Mouse (Mus musculus) neutrophil, adult 83 days (primary cell): Measurements from ENCODE around the gene Gstt1. TPM values are rescaled to one million over a fixed set of nuclear protein-coding genes. Genes with fewer than 3 reads are reported as not detected.

ENCODE experiments used
- total RNA-seq, 2 experiments: library from RNA; stranded (reverse); gene quantifications; one replicate each; pipeline ENCODE4 v1.2.4; 2023

The Gstt1 gene
- 1 to 10 TPM; 3.3 to 3.7 TPM for total RNA-seq

GRCm38 (mm10) chr10:75798176-75798696, at the start of gene Gstt1:
Gstt1 (minus strand) TSS chr10:75798584.

GRCm38 (mm10) chr10:75837248-75837759, 38.9 kb upstream of the Gstt1 start, which contains the start of gene Gstt2:
Gstt2 (minus strand) TSS chr10:75837424.

GRCm38 (mm10) chr10:75822443-75822842, 24.1 kb upstream of the Gstt1 start, which contains the start of gene Gstt4:
Gstt4 (minus strand) TSS chr10:75822543.

GRCm38 (mm10) chr10:75780769-75781578, 17.4 kb downstream of the Gstt1 start, which contains the start of the genes Gm20441 and Gstt3:
Gm20441 (minus strand) TSS chr10:75780954.
Gstt3 (minus strand) TSS chr10:75781414.

GRCm38 (mm10) chr10:75772795-75773664, 25.4 kb downstream of the Gstt1 start, which contains the start of gene Ddt:
Ddt (minus strand) TSS chr10:75773414.

GRCm38 (mm10) chr10:75763682-75764518, 34.5 kb downstream of the Gstt1 start, which contains the start of gene Cabin1:
Cabin1 (minus strand) TSS chr10:75764341.

Other genes with a start within 250 kb of the Gstt1 start
- 1 to 10 TPM; 3.4 to 3.5 TPM for gene Lrrc75b, start 238.3 kb downstream of the Gstt1 start, total RNA-seq
- 1 to 10 TPM; 7.9 to 9.8 TPM for gene Ggt1, start 237.0 kb downstream of the Gstt1 start, total RNA-seq
- 10 to 100 TPM; 28.1 to 30.1 TPM for gene Ggt5, start 209.2 kb downstream of the Gstt1 start, total RNA-seq
- 1 to 10 TPM in 1 of 2 experiments, under 1 TPM in 1; 0.90 to 1.0 TPM for gene Susd2, start 154.6 kb downstream of the Gstt1 start, total RNA-seq
- gene Cabin1, start 34.2 kb downstream of the Gstt1 start, total RNA-seq, result 10 to 100 TPM; 51.9 to 64.5 TPM
- gene Ddt, start 25.2 kb downstream of the Gstt1 start, total RNA-seq, result 10 to 100 TPM; 11.9 to 16.8 TPM
- not detected for gene Gm20441, start 17.6 kb downstream of the Gstt1 start, total RNA-seq
- 1 to 10 TPM; 3.3 TPM for gene Gstt3, start 17.2 kb downstream of the Gstt1 start, total RNA-seq
- gene Gstt4, start 24.0 kb upstream of the Gstt1 start, total RNA-seq, result not detected
- gene Gstt2, start 38.8 kb upstream of the Gstt1 start, total RNA-seq, result 1 to 10 TPM; 4.0 to 7.5 TPM
- gene Mif, start 61.7 kb upstream of the Gstt1 start, total RNA-seq, result 10 to 100 TPM; 68.8 to 78.6 TPM
- gene Derl3, start 94.8 kb upstream of the Gstt1 start, total RNA-seq, result 1 to 10 TPM; 1.2 to 1.8 TPM
- gene Smarcb1, start 123.0 kb upstream of the Gstt1 start, total RNA-seq, result 10 to 100 TPM; 37.4 to 38.3 TPM
- gene Chchd10, start 134.5 kb upstream of the Gstt1 start, total RNA-seq, result 10 to 100 TPM in 1 of 2 experiments, 1 to 10 TPM in 1; 8.0 to 10.3 TPM
- under 1 TPM in 1 of 2 experiments, not detected in 1; 0.20 TPM for gene Mmp11, start 137.9 kb upstream of the Gstt1 start, total RNA-seq
- gene Gm867, start 142.1 kb upstream of the Gstt1 start, total RNA-seq, result 1 to 10 TPM; 1.0 to 1.6 TPM
- gene Vpreb3, start 144.5 kb upstream of the Gstt1 start, total RNA-seq, result 1 to 10 TPM; 2.6 to 3.6 TPM
- gene Gm5134, start 155.9 kb upstream of the Gstt1 start, total RNA-seq, result under 1 TPM in 1 of 2 experiments, not detected in 1; 0.13 TPM
- gene Zfp280b, start 234.1 kb upstream of the Gstt1 start, total RNA-seq, result 1 to 10 TPM; 3.3 to 5.6 TPM